Mouse (Mus musculus) myocyte (in vitro differentiated cells): ENCODE data around the gene Ccdc124. TPM values are rescaled to one million over a fixed set of nuclear protein-coding genes. Genes with fewer than 3 reads are reported as not detected.

ENCODE experiments used
- H3K27me3 ChIP-seq: one replicate; pipeline ENCODE4 v1.6.1; 2011; ENCODE audit not compliant: control insufficient read depth, insufficient read depth, insufficient read length
- H3K36me3 ChIP-seq: one replicate; pipeline ENCODE4 v1.6.1; 2011; ENCODE audit not compliant: control insufficient read depth, insufficient read depth
- H3K4me2 ChIP-seq: one replicate; pipeline ENCODE4 v1.6.1; 2011; ENCODE audit warnings: low read depth, control low read depth
- H3K4me3 ChIP-seq: one replicate; pipeline ENCODE4 v1.5.1; 2011; ENCODE audit warnings: mild to moderate bottlenecking, control low read depth, moderate library complexity
- H3K79me2 ChIP-seq: one replicate; pipeline ENCODE4 v1.6.1; 2011; ENCODE audit not compliant: control insufficient read depth, insufficient read depth
- H3ac ChIP-seq: one replicate; pipeline ENCODE4 v1.6.1; 2011; ENCODE audit not compliant: control insufficient read depth, insufficient read length
- CEBPB ChIP-seq: IDR thresholded peaks from 2 replicates; pipeline ENCODE4 v1.6.1; 2011; ENCODE audit warnings: mild to moderate bottlenecking, moderate library complexity; ENCODE audit not compliant: poor library complexity, insufficient read depth, severe bottlenecking
- E2F4 ChIP-seq: IDR thresholded peaks from one replicate; pipeline ENCODE4 v1.6.1; 2011; ENCODE audit warnings: mild to moderate bottlenecking, control low read depth, moderate library complexity; ENCODE audit not compliant: insufficient read depth
- MAX ChIP-seq: IDR thresholded peaks from one replicate; pipeline ENCODE4 v1.6.1; 2011; ENCODE audit warnings: low read depth, mild to moderate bottlenecking, control low read depth
- MYOD1 ChIP-seq, 3 experiments: IDR thresholded peaks; one replicate each; pipeline ENCODE4 v1.6.1; 2011; ENCODE audit warnings: control low read depth in 2 of 3, low read depth in 2 of 3, mild to moderate bottlenecking in 2 of 3, moderate library complexity in 1 of 3; ENCODE audit not compliant: insufficient read length in 2 of 3, control insufficient read depth in 1 of 3
- MYOG ChIP-seq, 3 experiments: IDR thresholded peaks; one replicate each; pipeline ENCODE4 v1.6.1; 2011; ENCODE audit warnings: control low read depth in 2 of 3, low read depth in 2 of 3, mild to moderate bottlenecking in 2 of 3; ENCODE audit not compliant: insufficient read length in 2 of 3, control insufficient read depth in 1 of 3, insufficient read depth in 1 of 3
- POLR2A ChIP-seq: IDR thresholded peaks from one replicate; pipeline ENCODE4 v1.6.1; 2011; ENCODE audit warnings: low read depth, mild to moderate bottlenecking, control low read depth, moderate library complexity; ENCODE audit not compliant: insufficient read length
- POLR2AphosphoS2 ChIP-seq: IDR thresholded peaks from one replicate; pipeline ENCODE4 v1.6.1; 2011; ENCODE audit warnings: low read depth, control low read depth; ENCODE audit not compliant: insufficient read length
- REST ChIP-seq: IDR thresholded peaks from one replicate; pipeline ENCODE4 v1.6.1; 2011; ENCODE audit warnings: mild to moderate bottlenecking, control low read depth, moderate library complexity; ENCODE audit not compliant: insufficient read depth, insufficient read length
- SRF ChIP-seq: IDR thresholded peaks from one replicate; pipeline ENCODE4 v1.6.1; 2011; ENCODE audit warnings: low read depth; ENCODE audit not compliant: control insufficient read depth, insufficient read length
- TCF12 ChIP-seq: IDR thresholded peaks from one replicate; pipeline ENCODE4 v1.6.1; 2011; ENCODE audit warnings: mild to moderate bottlenecking, control low read depth; ENCODE audit not compliant: poor library complexity, insufficient read depth, severe bottlenecking
- TCF3 ChIP-seq: IDR thresholded peaks from one replicate; pipeline ENCODE4 v1.6.1; 2011; ENCODE audit warnings: low read depth, control low read depth; ENCODE audit not compliant: insufficient read length
- USF1 ChIP-seq: IDR thresholded peaks from one replicate; pipeline ENCODE4 v1.6.1; 2011; ENCODE audit warnings: low read depth, mild to moderate bottlenecking, control low read depth, moderate library complexity
- polyA plus RNA-seq: library from polyadenylated mRNA; unstranded; fragments of >200 nt; fragmentation: generic; extraction: Trizol; gene quantifications from one replicate; pipeline ENCODE4 v1.2.1, GENCODE M21; 2012; ENCODE audit warnings: missing spikeins

The Ccdc124 gene
- polyA plus RNA-seq, 1 experiment = 141 TPM

DNA sequence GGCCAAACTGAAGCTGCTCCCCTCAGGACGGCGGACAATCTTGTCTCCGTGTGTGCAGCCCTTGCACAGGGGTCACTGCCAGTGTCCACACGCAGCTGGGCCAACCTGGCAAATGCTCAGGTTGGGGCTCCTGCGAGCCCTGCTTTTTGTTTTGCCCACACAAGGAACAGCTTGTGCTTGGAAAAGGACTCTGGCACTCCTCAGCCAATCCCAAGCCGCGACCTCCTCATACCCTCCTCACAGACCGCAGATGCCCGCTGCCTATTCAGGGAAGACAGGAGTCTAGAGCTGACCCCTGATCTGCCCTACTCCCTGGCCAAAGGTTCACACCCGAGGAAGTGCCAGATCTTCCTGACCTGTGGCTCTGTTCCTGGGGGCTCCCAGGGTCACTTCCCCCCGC lies 41.4 kb downstream of the Ccdc124 start:
- Histone ChIP-seq H3ac (no peak overlapping the region), H3K36me3 (no peaks in the 10 kb centered on the region), H3K4me3 (no peak overlapping the region), H3K4me2 (no peak overlapping the region), H3K79me2 (no peaks in the 10 kb centered on the region), H3K27me3 (no peaks in the 10 kb centered on the region)
- TF ChIP-seq TCF12 = no peak
- TF ChIP-seq REST = no peak
- TF ChIP-seq MYOD1 (IDR thresholded peaks at IDR 0.05; ENCODE audit: control insufficient read depth in 1 of 3, insufficient read length in 2 of 3, low read depth in 2 of 3) = no peak
- TF ChIP-seq MYOG (IDR thresholded peaks at IDR 0.05; ENCODE audit: control insufficient read depth in 1 of 3, insufficient read depth in 1 of 3, insufficient read length in 2 of 3, low read depth in 2 of 3) = no peak
- no peak for TF ChIP-seq MAX
- TF ChIP-seq USF1 = no peak
- no peak for TF ChIP-seq SRF
- no peak for TF ChIP-seq POLR2A
- no peak for TF ChIP-seq CEBPB
- TF ChIP-seq POLR2AphosphoS2 = no peak
- no peak for TF ChIP-seq TCF3
- no peak for TF ChIP-seq E2F4

DNA sequence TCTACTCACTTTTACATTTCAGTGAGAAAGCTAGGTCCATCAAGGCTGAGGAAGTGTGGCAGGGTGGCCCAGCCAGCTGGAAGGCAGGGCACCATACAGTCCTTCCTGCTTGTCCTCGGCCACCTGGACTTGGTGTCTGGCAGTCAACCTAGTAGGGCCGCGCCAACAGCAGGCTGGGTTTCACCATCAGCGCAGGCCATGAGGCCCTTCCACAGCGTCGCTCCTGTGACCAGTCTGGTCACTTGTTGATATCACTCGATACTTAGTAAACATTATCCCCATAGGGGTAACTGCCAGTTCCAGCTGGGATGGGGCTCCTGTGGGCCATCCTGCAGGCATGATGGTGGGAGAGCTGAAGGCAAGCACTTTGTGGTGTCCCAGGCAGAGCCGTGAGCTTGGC lies 42.2 kb downstream of the Ccdc124 start:
- no peaks in the 10 kb centered on the region for H3K79me2 ChIP-seq
- no peaks in the 10 kb centered on the region for H3K36me3 ChIP-seq
- no peak overlapping the region for H3K4me3 ChIP-seq
- TF ChIP-seq E2F4 (no peak), CEBPB (no peak), MAX (no peak), REST (no peak), MYOD1 (IDR thresholded peaks at IDR 0.05; ENCODE audit: control insufficient read depth in 1 of 3, insufficient read length in 2 of 3, low read depth in 2 of 3) (no peak), MYOG (IDR thresholded peaks at IDR 0.05; ENCODE audit: control insufficient read depth in 1 of 3, insufficient read depth in 1 of 3, insufficient read length in 2 of 3, low read depth in 2 of 3) (no peak), USF1 (no peak), SRF (no peak), TCF12 (no peak), POLR2AphosphoS2 (no peak), TCF3 (no peak), POLR2A (no peak)
- no peak overlapping the region for H3ac ChIP-seq
- no peak overlapping the region for H3K4me2 ChIP-seq
- no peaks in the 10 kb centered on the region for H3K27me3 ChIP-seq

DNA sequence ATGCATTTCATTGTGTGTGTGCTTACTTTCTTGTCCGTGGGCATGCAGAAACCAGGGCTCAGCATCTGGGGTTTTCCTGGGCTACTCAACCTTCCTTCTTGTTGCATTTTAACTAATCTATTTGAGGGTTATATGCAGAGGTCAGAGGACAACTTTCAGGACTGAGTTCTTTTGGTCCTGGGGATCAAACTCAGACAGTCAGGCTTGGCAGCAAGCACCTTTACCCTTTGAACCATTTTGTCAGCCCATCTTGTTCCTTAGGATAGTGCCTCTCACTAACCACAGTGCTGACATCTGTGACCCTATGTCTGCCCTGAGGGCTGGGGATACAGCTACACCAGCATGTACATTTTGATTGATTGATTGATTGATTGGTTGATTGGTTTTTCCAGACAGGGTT lies 45.9 kb downstream of the Ccdc124 start:
- H3K27me3 ChIP-seq = no peaks in the 10 kb centered on the region

GRCm38 (mm10) chr8:70827010-70827409 lies 46.7 kb downstream of the Ccdc124 start:
- Histone ChIP-seq H3ac (no peak overlapping the region), H3K36me3 (no peaks in the 10 kb centered on the region), H3K4me3 (no peak overlapping the region), H3K4me2 (no peak overlapping the region), H3K27me3 (no peaks in the 10 kb centered on the region), H3K79me2 (no peaks in the 10 kb centered on the region)
- TF ChIP-seq MYOG (IDR thresholded peaks at IDR 0.05; ENCODE audit: control insufficient read depth in 1 of 3, insufficient read depth in 1 of 3, insufficient read length in 2 of 3, low read depth in 2 of 3) = no peak
- no peak for TF ChIP-seq MAX
- no peak for TF ChIP-seq CEBPB
- no peak for TF ChIP-seq SRF

More for the DNA sequence above, 45.9 kb downstream of the Ccdc124 start:
- H3K4me2 ChIP-seq = no peak overlapping the region
- no peak overlapping the region for H3ac ChIP-seq
- H3K36me3 ChIP-seq = no peaks in the 10 kb centered on the region
- H3K4me3 ChIP-seq = no peak overlapping the region
- no peaks in the 10 kb centered on the region for H3K79me2 ChIP-seq
- TF ChIP-seq POLR2A (no peak), MAX (no peak), MYOG (IDR thresholded peaks at IDR 0.05; ENCODE audit: control insufficient read depth in 1 of 3, insufficient read depth in 1 of 3, insufficient read length in 2 of 3, low read depth in 2 of 3) (no peak), MYOD1 (IDR thresholded peaks at IDR 0.05; ENCODE audit: control insufficient read depth in 1 of 3, insufficient read length in 2 of 3, low read depth in 2 of 3) (no peak), SRF (no peak), REST (no peak), USF1 (no peak), E2F4 (no peak), CEBPB (no peak), TCF3 (no peak)

DNA sequence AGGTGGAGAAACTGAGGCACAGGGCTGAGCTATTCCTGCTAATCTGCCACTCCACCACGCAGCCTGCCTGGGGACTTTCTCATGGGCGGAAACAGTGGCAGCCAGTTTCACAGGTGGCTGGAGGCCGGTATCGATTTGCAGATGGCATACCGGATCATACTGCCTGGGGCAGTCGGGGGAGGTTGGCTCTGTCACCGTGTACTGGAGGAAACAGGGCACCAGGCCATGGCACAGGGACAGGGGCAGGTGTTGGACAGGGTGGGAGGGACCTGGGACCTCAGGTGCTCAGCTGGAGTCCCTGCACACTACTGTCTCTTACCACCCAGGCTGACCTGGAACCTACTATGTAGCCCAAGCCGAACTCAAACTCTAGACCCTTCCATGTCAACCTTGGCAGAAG lies 47.9 kb downstream of the Ccdc124 start:
- no peak overlapping the region for H3K4me3 ChIP-seq
- no peak overlapping the region for H3K4me2 ChIP-seq
- TF ChIP-seq TCF3 (no peak), SRF (no peak), MYOD1 (IDR thresholded peaks at IDR 0.05; ENCODE audit: control insufficient read depth in 1 of 3, insufficient read length in 2 of 3, low read depth in 2 of 3) (no peak), CEBPB (no peak), MYOG (IDR thresholded peaks at IDR 0.05; ENCODE audit: control insufficient read depth in 1 of 3, insufficient read depth in 1 of 3, insufficient read length in 2 of 3, low read depth in 2 of 3) (no peak), MAX (no peak), POLR2AphosphoS2 (no peak), TCF12 (no peak), USF1 (no peak), REST (no peak), POLR2A (no peak), E2F4 (no peak)
- no peaks in the 10 kb centered on the region for H3K79me2 ChIP-seq
- no peak overlapping the region for H3ac ChIP-seq
- H3K36me3 ChIP-seq = no peaks in the 10 kb centered on the region
- no peaks in the 10 kb centered on the region for H3K27me3 ChIP-seq
